Mouse (Mus musculus) midbrain, postnatal 0 days (tissue): Measurements from ENCODE around the gene Stom. TPM values are rescaled to one million over a fixed set of nuclear protein-coding genes. Genes with fewer than 3 reads are reported as not detected.

Experiments
- ATAC-seq: fragments of 200-750 bp; cut with Nextera tagmentation; 2 replicates; pipeline ENCODE4 v1.8.0; 2017; ENCODE audit warnings: moderate number of reproducible peaks, mild to moderate bottlenecking, moderate TSS enrichment, moderate library complexity; ENCODE audit not compliant: low FRiP score
- DNase-seq: peaks from one replicate; pipeline ENCODE4 v3.0.0-alpha.2; 2015; ENCODE audit warnings: low spot score
- H3K27ac ChIP-seq: fragments of 300-500 bp; sonication (generic); 2 replicates; pipeline ENCODE4 v1.5.1; 2014; ENCODE audit warnings: low read depth, mild to moderate bottlenecking, low read length, mixed read lengths
- H3K27me3 ChIP-seq: fragments of 300-500 bp; sonication (generic); 2 replicates; pipeline ENCODE4 v1.6.1; 2014; ENCODE audit warnings: low read length, control low read depth, mixed read lengths; ENCODE audit not compliant: insufficient read depth
- H3K36me3 ChIP-seq: fragments of 300-500 bp; sonication (generic); 2 replicates; pipeline ENCODE4 v1.6.1; 2014; ENCODE audit warnings: low read length, control low read depth, mixed read lengths; ENCODE audit not compliant: insufficient read depth
- H3K4me1 ChIP-seq: fragments of 300-500 bp; sonication (generic); 2 replicates; pipeline ENCODE4 v1.6.1; 2014; ENCODE audit warnings: mild to moderate bottlenecking, control low read depth, antibody characterized with exemption, low read length, mixed read lengths; ENCODE audit not compliant: insufficient read depth
- H3K4me2 ChIP-seq: fragments of 300-500 bp; sonication (generic); 2 replicates; pipeline ENCODE4 v1.6.1; 2014; ENCODE audit warnings: low read depth, mild to moderate bottlenecking, low read length, mixed read lengths; ENCODE audit not compliant: poor library complexity, severe bottlenecking
- H3K4me3 ChIP-seq: fragments of 300-500 bp; sonication (generic); 2 replicates; pipeline ENCODE4 v1.5.1; 2014; ENCODE audit warnings: low read depth, mild to moderate bottlenecking, low read length, moderate library complexity
- H3K9ac ChIP-seq: fragments of 300-500 bp; sonication (generic); replicated peaks from 2 replicates; pipeline ENCODE4 v1.6.1; 2014; ENCODE audit warnings: mild to moderate bottlenecking, low read length, moderate library complexity, mixed read lengths; ENCODE audit not compliant: poor library complexity, severe bottlenecking
- H3K9me3 ChIP-seq: fragments of 300-500 bp; sonication (generic); 2 replicates; pipeline ENCODE4 v1.6.1; 2016; ENCODE audit warnings: low read length, control low read depth
- CTCF ChIP-seq: IDR thresholded peaks from 2 replicates; pipeline ENCODE4 v1.5.1; 2016; ENCODE audit warnings: antibody characterized with exemption, mild to moderate bottlenecking
- WGBS: fragments of 180-500 bp; shearing (Covaris S2); extraction: QIAGEN DNeasy Blood & Tissue Kit; methylation state at CpG from one replicate; pipeline ENCODE4 v1.1.7; 2014; 5-methylcytosine and 5-hydroxymethylcytosine counted together
- polyA plus RNA-seq: library from polyadenylated mRNA; unstranded; fragments of >200 nt; fragmentation: Nextera tagmentation; extraction: Ambion mirVana; gene quantifications from 2 replicates; pipeline ENCODE4 v1.2.1, GENCODE M21; 2015
- total RNA-seq: library from RNA; depleted of rRNA; stranded (reverse); fragments of >200 nt; gene quantifications from 2 replicates; pipeline ENCODE4 v1.2.3, GENCODE M21; 2014

Stom gene
- total and polyA plus RNA-seq, 2 experiments from 2014 or later: 23.1 to 24.9 TPM

GRCm38 (mm10) chr2:35327583-35327982 is 9.2 kb downstream of the Stom start:
- Histone ChIP-seq H3K4me1 (no peaks in the 10 kb centered on the region; the same call in 1 of the 2 replicates), H3K9ac (no peak overlapping the region), H3K27ac (no peak overlapping the region), H3K36me3 (no peaks in the 10 kb centered on the region), H3K27me3 (no peaks in the 10 kb centered on the region), H3K4me3 (no peak overlapping the region), H3K9me3 (no peaks in the 10 kb centered on the region), H3K4me2 (no peak overlapping the region)
- 58% methylated on average over 10 of the region's 10 CpGs for WGBS
- DNase-seq: no peak
- no peak for TF ChIP-seq CTCF
- no peak for ATAC-seq

GRCm38 (mm10) chr2:35326931-35327330 is 9.8 kb downstream of the Stom start:
- H3K4me2 ChIP-seq: no peak overlapping the region
- WGBS: 40% methylated on average over 1 of the region's 1 CpGs
- H3K27ac ChIP-seq: no peak overlapping the region
- no peaks in the 10 kb centered on the region for H3K36me3 ChIP-seq
- no peak for TF ChIP-seq CTCF
- DNase-seq: no peak
- no peak for ATAC-seq
- H3K4me3 ChIP-seq: no peak overlapping the region
- no peaks in the 10 kb centered on the region for H3K9me3 ChIP-seq
- H3K9ac ChIP-seq: no peak overlapping the region
- H3K27me3 ChIP-seq: no peaks in the 10 kb centered on the region
- H3K4me1 ChIP-seq: no peaks in the 10 kb centered on the region; the same call in 1 of the 2 replicates

GRCm38 (mm10) chr2:35325930-35326329 is 10.8 kb downstream of the Stom start:
- Histone ChIP-seq H3K9me3 (no peaks in the 10 kb centered on the region), H3K27me3 (no peaks in the 10 kb centered on the region), H3K4me1 (no peaks in the 10 kb centered on the region; the same call in 1 of the 2 replicates), H3K27ac (no peak overlapping the region), H3K36me3 (no peaks in the 10 kb centered on the region), H3K9ac (no peak overlapping the region), H3K4me3 (no peak overlapping the region), H3K4me2 (no peak overlapping the region)
- 76% methylated on average over 10 of the region's 10 CpGs for WGBS
- no peak for DNase-seq
- ATAC-seq: no peak
- TF ChIP-seq CTCF: no peak

GRCm38 (mm10) chr2:35322404-35323164 is 14.2 kb downstream of the Stom start:
- ATAC-seq: no peak

GRCm38 (mm10) chr2:35320399-35320798 is 16.4 kb downstream of the Stom start:
- no peak overlapping the region for H3K4me2 ChIP-seq
- H3K4me3 ChIP-seq: no peak overlapping the region
- H3K36me3 ChIP-seq: 0 out of 2 replicates have a peak, but pooled peaks cover 2% of the 10 kb centered on the region
- DNase-seq (no peak), ATAC-seq (no peak)
- H3K9me3 ChIP-seq: no peaks in the 10 kb centered on the region
- no peaks in the 10 kb centered on the region; the same call in 1 of the 2 replicates for H3K4me1 ChIP-seq
- H3K27ac ChIP-seq: no peak overlapping the region
- no peaks in the 10 kb centered on the region; the same call in 1 of the 2 replicates for H3K27me3 ChIP-seq
- 89% methylated on average over 15 of the region's 15 CpGs for WGBS
- H3K9ac ChIP-seq: no peak overlapping the region
- TF ChIP-seq CTCF: no peak

More at GRCm38 (mm10) chr2:35322404-35323164, 14.2 kb downstream of the Stom start:
- no peaks in the 10 kb centered on the region for H3K36me3 ChIP-seq
- no peaks in the 10 kb centered on the region for H3K9me3 ChIP-seq
- H3K27ac ChIP-seq: no peak overlapping the region
- TF ChIP-seq CTCF: no peak
- no peak overlapping the region for H3K4me2 ChIP-seq
- H3K4me1 ChIP-seq: no peaks in the 10 kb centered on the region; the same call in 1 of the 2 replicates
- no peaks in the 10 kb centered on the region; the same call in 1 of the 2 replicates for H3K27me3 ChIP-seq
- no peak overlapping the region for H3K4me3 ChIP-seq
- peak; percentile 79 for DNase-seq
- no peak overlapping the region for H3K9ac ChIP-seq
- WGBS: 64% methylated on average over 10 of the region's 10 CpGs

- no peak overlapping the region for H3K4me3 ChIP-seq
- no peak overlapping the region for H3K4me2 ChIP-seq
- no peak for ATAC-seq
- H3K4me1 ChIP-seq: no peaks in the 10 kb centered on the region; the same call in 1 of the 2 replicates
- H3K36me3 ChIP-seq: 0 out of 2 replicates have a peak, but pooled peaks cover 2% of the 10 kb centered on the region
- no peaks in the 10 kb centered on the region for H3K9me3 ChIP-seq
- no peak overlapping the region for H3K9ac ChIP-seq
- H3K27me3 ChIP-seq: no peaks in the 10 kb centered on the region; the same call in 1 of the 2 replicates
- 90% methylated on average over 12 of the region's 12 CpGs for WGBS
- no peak overlapping the region for H3K27ac ChIP-seq
- no peak for DNase-seq
- no peak for TF ChIP-seq CTCF
Measured at GRCm38 (mm10) chr2:35318405-35318804, 18.4 kb downstream of the Stom start.
